Mouse (Mus musculus): ENCODE data around the gene Rnf145. TPM values are rescaled to one million over a fixed set of nuclear protein-coding genes. Genes with fewer than 3 reads are reported as not detected.

The Rnf145 gene
- polyA plus RNA-seq, 1 experiment from 2014 or later: 96.2 TPM

DNA sequence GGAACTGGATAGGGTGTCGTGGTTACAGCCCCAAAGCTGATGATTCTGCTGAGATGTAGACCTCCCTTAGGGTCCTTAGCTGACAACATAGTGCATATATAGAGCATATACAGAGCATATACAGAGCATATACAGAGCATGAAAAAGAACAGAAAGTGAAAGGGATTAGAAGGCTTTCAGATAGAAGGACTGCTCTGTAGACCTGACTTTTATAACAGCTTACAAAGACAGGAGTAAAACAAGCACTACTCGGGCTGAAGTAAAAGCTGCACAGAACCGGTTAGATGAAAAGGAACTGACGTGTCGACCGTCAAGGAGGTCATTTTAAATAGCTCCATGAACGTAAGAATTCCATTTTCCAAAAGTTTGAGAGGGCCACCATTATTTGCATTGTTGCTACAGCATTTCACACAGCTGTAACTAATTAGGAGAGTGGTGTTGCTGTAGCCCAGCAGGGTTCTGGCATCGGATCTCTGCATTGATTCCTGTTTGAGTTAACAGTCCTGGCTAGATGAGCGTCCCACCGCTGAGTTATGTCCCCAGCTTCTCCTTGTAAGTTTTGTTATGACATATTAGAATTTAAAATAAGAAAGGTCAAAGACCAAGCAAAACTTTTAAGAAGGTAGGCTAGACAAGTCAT lies 20.6 kb downstream of the Rnf145 start:
- H3K4me2 ChIP-seq (ENCODE audit: low read length): no peak overlapping the region
- WGBS: 55% methylated on average over 10 of the region's 10 CpGs
- no peak overlapping the region for H3K4me3 ChIP-seq (ENCODE audit: low read length)
- no peak overlapping the region for H3K27ac ChIP-seq (ENCODE audit: low read depth, low read length)
- H3K9me3 ChIP-seq (ENCODE audit: control insufficient read depth, low read length): no peaks in the 10 kb centered on the region
- H3K36me3 ChIP-seq (ENCODE audit: control insufficient read depth, insufficient read depth, low read length): no peaks in the 10 kb centered on the region
- H3K27me3 ChIP-seq (replicated peaks; ENCODE audit: control insufficient read depth, insufficient read depth, low read length): no peaks in the 10 kb centered on the region
- no peak for ATAC-seq
- no peak overlapping the region for H3K9ac ChIP-seq (ENCODE audit: low read depth, low read length)
- no peaks in the 10 kb centered on the region; the same call in 1 of the 2 replicates for H3K4me1 ChIP-seq (ENCODE audit: control insufficient read depth, insufficient read depth, low read depth, low read length)

DNA sequence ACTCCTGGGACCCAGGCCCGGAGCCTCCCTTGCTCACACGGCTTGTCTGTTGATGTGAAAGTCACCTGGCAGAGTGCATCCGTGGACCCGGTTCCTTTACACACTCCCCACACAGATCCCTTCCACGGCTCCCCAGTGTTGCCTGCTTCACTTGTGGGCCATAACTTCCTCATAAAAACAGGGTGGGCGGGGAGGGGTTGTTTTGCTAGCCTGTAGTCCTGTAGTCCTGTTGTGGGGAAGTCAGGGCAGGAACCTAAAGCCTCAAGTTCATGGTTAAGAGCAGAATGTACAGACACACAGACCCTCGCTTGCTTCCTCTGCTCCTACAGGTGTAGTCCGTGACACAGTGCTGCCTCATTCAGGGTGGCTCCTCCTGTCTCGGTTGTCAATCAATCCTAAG lies 21.5 kb downstream of the Rnf145 start:
- Histone ChIP-seq H3K9ac (ENCODE audit: low read depth, low read length) (no peak overlapping the region), H3K27me3 (replicated peaks; ENCODE audit: control insufficient read depth, insufficient read depth, low read length) (no peaks in the 10 kb centered on the region), H3K4me3 (ENCODE audit: low read length) (no peak overlapping the region), H3K36me3 (ENCODE audit: control insufficient read depth, insufficient read depth, low read length) (no peaks in the 10 kb centered on the region), H3K4me1 (ENCODE audit: control insufficient read depth, insufficient read depth, low read depth, low read length) (no peaks in the 10 kb centered on the region; the same call in 1 of the 2 replicates), H3K27ac (ENCODE audit: low read depth, low read length) (no peak overlapping the region), H3K9me3 (ENCODE audit: control insufficient read depth, low read length) (no peaks in the 10 kb centered on the region), H3K4me2 (ENCODE audit: low read length) (no peak overlapping the region)
- no peak for ATAC-seq
- WGBS: 88% methylated on average over 9 of the region's 9 CpGs

DNA sequence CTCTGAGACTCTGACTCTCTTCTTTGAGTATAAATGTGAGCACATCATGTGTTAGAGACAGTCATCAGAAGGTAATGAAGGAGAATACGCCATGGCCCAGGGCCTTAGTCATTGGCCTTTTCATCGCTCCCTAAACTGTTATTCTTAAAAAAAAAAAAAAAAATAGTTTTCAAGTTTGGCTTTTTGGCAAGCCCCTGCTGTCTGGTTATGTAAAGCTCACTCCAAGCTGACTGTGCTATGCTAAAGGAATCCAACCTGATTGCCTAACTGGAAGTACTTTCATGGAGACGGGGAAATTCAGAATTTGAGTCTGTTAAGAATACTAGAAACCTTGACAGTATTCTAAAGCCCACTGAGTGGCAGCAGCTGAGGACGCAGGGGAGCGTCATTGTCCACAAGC lies 22.5 kb downstream of the Rnf145 start:
- Histone ChIP-seq H3K4me3 (ENCODE audit: low read length) (no peak overlapping the region), H3K4me2 (ENCODE audit: low read length) (no peak overlapping the region), H3K27me3 (replicated peaks; ENCODE audit: control insufficient read depth, insufficient read depth, low read length) (no peaks in the 10 kb centered on the region), H3K36me3 (ENCODE audit: control insufficient read depth, insufficient read depth, low read length) (no peaks in the 10 kb centered on the region), H3K4me1 (ENCODE audit: control insufficient read depth, insufficient read depth, low read depth, low read length) (no peaks in the 10 kb centered on the region; the same call in 1 of the 2 replicates), H3K9me3 (ENCODE audit: control insufficient read depth, low read length) (no peaks in the 10 kb centered on the region), H3K9ac (ENCODE audit: low read depth, low read length) (no peak overlapping the region), H3K27ac (ENCODE audit: low read depth, low read length) (no peak overlapping the region)
- ATAC-seq: no peak
- WGBS: 87% methylated on average over 5 of the region's 5 CpGs

- Histone ChIP-seq H3K27ac (ENCODE audit: low read depth, low read length) (no peak overlapping the region), H3K9ac (ENCODE audit: low read depth, low read length) (no peak overlapping the region), H3K36me3 (ENCODE audit: control insufficient read depth, insufficient read depth, low read length) (no peaks in the 10 kb centered on the region), H3K9me3 (ENCODE audit: control insufficient read depth, low read length) (no peaks in the 10 kb centered on the region), H3K4me3 (ENCODE audit: low read length) (no peak overlapping the region), H3K4me2 (ENCODE audit: low read length) (no peak overlapping the region), H3K27me3 (replicated peaks; ENCODE audit: control insufficient read depth, insufficient read depth, low read length) (no peaks in the 10 kb centered on the region), H3K4me1 (ENCODE audit: control insufficient read depth, insufficient read depth, low read depth, low read length) (no peaks in the 10 kb centered on the region; the same call in 1 of the 2 replicates)
- ATAC-seq: no peak
- WGBS: 86% methylated on average over 4 of the region's 4 CpGs
These were observed 23.0 kb downstream of the Rnf145 start for GRCm38 (mm10) chr11:44541813-44542212.

DNA sequence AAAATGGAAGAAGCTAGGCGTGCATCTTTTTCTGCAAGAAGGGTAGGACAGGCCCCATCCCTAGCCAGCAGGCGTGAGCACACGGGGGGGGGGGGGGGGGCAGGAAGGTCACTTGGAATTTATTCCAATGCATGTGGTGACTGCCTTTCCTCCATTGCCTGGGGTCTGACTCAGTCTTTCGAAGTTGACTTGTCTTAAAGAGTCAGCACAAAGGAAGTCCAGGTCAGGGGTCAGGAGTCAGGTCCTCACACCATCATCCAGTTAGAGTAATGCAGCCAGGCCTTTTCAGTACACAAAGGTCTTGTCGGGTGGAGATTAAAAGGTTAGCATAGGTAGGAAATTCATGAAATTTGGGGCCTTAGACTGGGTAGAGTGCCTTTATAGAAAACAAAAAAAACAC lies 24.8 kb downstream of the Rnf145 start:
- H3K36me3 ChIP-seq (ENCODE audit: control insufficient read depth, insufficient read depth, low read length): peaks cover under 1% of the 10 kb centered on the region; the same call in 1 of the 2 replicates

DNA sequence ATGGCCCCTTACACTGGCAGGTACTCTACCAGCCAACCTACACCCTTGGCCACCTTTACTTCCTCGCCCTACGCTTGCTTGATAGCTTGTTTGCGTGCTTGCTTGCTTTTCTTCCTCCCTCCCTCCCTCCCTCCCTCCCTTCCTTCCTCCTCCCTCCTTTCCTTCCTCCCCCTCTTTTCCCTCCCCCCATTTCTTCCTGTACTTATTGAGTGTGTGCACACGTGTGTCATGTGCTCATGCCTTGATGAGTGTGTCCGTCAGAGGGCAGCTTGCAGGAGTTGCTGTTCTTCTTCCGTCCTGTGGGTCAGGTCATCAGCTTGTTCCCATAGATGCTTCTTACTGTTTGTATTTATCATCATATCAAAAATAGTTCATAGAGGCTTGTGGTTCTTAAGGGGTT lies 25.2 kb downstream of the Rnf145 start:
- no peak overlapping the region for H3K27ac ChIP-seq (ENCODE audit: low read depth, low read length)
- H3K9ac ChIP-seq (ENCODE audit: low read depth, low read length): no peak overlapping the region
- 82% methylated on average over 6 of the region's 6 CpGs for WGBS
- no peaks in the 10 kb centered on the region; the same call in 1 of the 2 replicates for H3K4me1 ChIP-seq (ENCODE audit: control insufficient read depth, insufficient read depth, low read depth, low read length)
- no peak for ATAC-seq
- H3K9me3 ChIP-seq (ENCODE audit: control insufficient read depth, low read length): no peaks in the 10 kb centered on the region
- no peak overlapping the region for H3K4me3 ChIP-seq (ENCODE audit: low read length)
- H3K27me3 ChIP-seq (replicated peaks; ENCODE audit: control insufficient read depth, insufficient read depth, low read length): no peaks in the 10 kb centered on the region
- no peak overlapping the region for H3K4me2 ChIP-seq (ENCODE audit: low read length)
- peaks cover 3% of the 10 kb centered on the region; the same call in 1 of the 2 replicates for H3K36me3 ChIP-seq (ENCODE audit: control insufficient read depth, insufficient read depth, low read length)

More for the DNA sequence above, 24.8 kb downstream of the Rnf145 start:
- 58% methylated on average over 3 of the region's 5 CpGs for WGBS
- ATAC-seq: no peak
- H3K4me1 ChIP-seq (ENCODE audit: control insufficient read depth, insufficient read depth, low read depth, low read length): no peaks in the 10 kb centered on the region; the same call in 1 of the 2 replicates
- H3K9me3 ChIP-seq (ENCODE audit: control insufficient read depth, low read length): no peaks in the 10 kb centered on the region
- no peak overlapping the region for H3K4me2 ChIP-seq (ENCODE audit: low read length)
- H3K27me3 ChIP-seq (replicated peaks; ENCODE audit: control insufficient read depth, insufficient read depth, low read length): no peaks in the 10 kb centered on the region
- H3K4me3 ChIP-seq (ENCODE audit: low read length): no peak overlapping the region
- no peak overlapping the region for H3K9ac ChIP-seq (ENCODE audit: low read depth, low read length)
- no peak overlapping the region for H3K27ac ChIP-seq (ENCODE audit: low read depth, low read length)

- no peak overlapping the region for H3K27ac ChIP-seq (ENCODE audit: low read depth, low read length)
- 72% methylated on average over 7 of the region's 7 CpGs for WGBS
- no peak overlapping the region for H3K4me2 ChIP-seq (ENCODE audit: low read length)
- ATAC-seq: no peak; the same call in 1 of the 2 replicates
- no peaks in the 10 kb centered on the region for H3K27me3 ChIP-seq (replicated peaks; ENCODE audit: control insufficient read depth, insufficient read depth, low read length)
- H3K4me3 ChIP-seq (ENCODE audit: low read length): no peak overlapping the region
- H3K4me1 ChIP-seq (ENCODE audit: control insufficient read depth, insufficient read depth, low read depth, low read length): no peaks in the 10 kb centered on the region
- peaks cover 12% of the 10 kb centered on the region for H3K36me3 ChIP-seq (ENCODE audit: control insufficient read depth, insufficient read depth, low read length)
- no peaks in the 10 kb centered on the region for H3K9me3 ChIP-seq (ENCODE audit: control insufficient read depth, low read length)
- no peak overlapping the region for H3K9ac ChIP-seq (ENCODE audit: low read depth, low read length)
These were observed 26.4 kb downstream of the Rnf145 start for GRCm38 (mm10) chr11:44545181-44545580.

GRCm38 (mm10) chr11:44546250-44546649 lies 27.5 kb downstream of the Rnf145 start:
- no peaks in the 10 kb centered on the region for H3K4me1 ChIP-seq (ENCODE audit: control insufficient read depth, insufficient read depth, low read depth, low read length)
- H3K27me3 ChIP-seq (replicated peaks; ENCODE audit: control insufficient read depth, insufficient read depth, low read length): no peaks in the 10 kb centered on the region
- no peak overlapping the region for H3K4me2 ChIP-seq (ENCODE audit: low read length)
- ATAC-seq: no peak
- no peak overlapping the region for H3K9ac ChIP-seq (ENCODE audit: low read depth, low read length)
- H3K9me3 ChIP-seq (ENCODE audit: control insufficient read depth, low read length): no peaks in the 10 kb centered on the region
- 81% methylated on average over 8 of the region's 8 CpGs for WGBS
- H3K27ac ChIP-seq (ENCODE audit: low read depth, low read length): no peak overlapping the region
- no peak overlapping the region for H3K4me3 ChIP-seq (ENCODE audit: low read length)
- H3K36me3 ChIP-seq (ENCODE audit: control insufficient read depth, insufficient read depth, low read length): peaks cover 20% of the 10 kb centered on the region

DNA sequence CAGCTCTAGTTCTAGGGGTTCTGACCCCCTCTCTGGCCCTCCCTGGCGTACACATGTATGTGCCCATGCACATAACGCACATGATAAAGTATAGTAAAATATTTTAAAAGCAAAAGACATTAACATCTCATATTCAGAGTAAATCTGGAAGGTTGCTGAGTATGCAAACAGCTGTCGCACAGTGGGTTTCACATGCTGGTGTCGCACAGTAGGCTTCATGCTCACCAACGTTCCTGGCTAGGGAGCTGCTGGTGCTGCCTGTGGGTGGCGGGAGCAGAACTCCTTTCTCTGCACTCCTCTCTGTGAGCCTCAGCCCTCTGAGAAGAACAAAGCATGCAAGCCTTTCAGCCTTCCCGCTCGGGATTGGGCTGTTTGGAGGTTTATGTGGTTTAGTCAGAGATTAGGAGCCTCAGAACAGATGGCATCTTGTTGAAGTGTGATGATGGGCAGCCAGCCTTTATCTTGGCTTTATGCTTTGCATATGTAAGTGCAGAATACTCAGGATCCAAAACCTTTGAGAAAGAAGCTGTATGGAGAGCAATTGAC lies 29.0 kb downstream of the Rnf145 start:
- no peaks in the 10 kb centered on the region for H3K27me3 ChIP-seq (replicated peaks; ENCODE audit: control insufficient read depth, insufficient read depth, low read length)
- no peak overlapping the region for H3K27ac ChIP-seq (ENCODE audit: low read depth, low read length)
- H3K9me3 ChIP-seq (ENCODE audit: control insufficient read depth, low read length): no peaks in the 10 kb centered on the region
- H3K4me2 ChIP-seq (ENCODE audit: low read length): no peak overlapping the region
- H3K4me1 ChIP-seq (ENCODE audit: control insufficient read depth, insufficient read depth, low read depth, low read length): no peaks in the 10 kb centered on the region
- 80% methylated on average over 8 of the region's 8 CpGs for WGBS
- ATAC-seq: no peak; the same call in 1 of the 2 replicates
- peaks cover 32% of the 10 kb centered on the region for H3K36me3 ChIP-seq (ENCODE audit: control insufficient read depth, insufficient read depth, low read length)
- no peak overlapping the region for H3K9ac ChIP-seq (ENCODE audit: low read depth, low read length)
- no peak overlapping the region for H3K4me3 ChIP-seq (ENCODE audit: low read length)
